Mouse (Mus musculus): ENCODE data around the gene Catsperg2.
A peak's percentile ranks its signal among the peaks of the same experiment; 100 is the strongest.
"Not testable (repeated sequence)": the region's sequence is repeated elsewhere in the genome, so short reads cannot be mapped to it uniquely, and the experiment has no call there.

The Catsperg2 gene

GRCm38 (mm10) chr7:29726860-29727259 is at the start of gene Catsperg2:
TSS of gene Catsperg2 (minus strand) at chr7:29727032.
- not testable (repeated sequence) for DNase-seq (ENCODE audit: low read depth, low spot score)

- DNase-seq (ENCODE audit: low read depth, low spot score) = no peak
Observed at GRCm38 (mm10) chr7:29776568-29776967, 49.7 kb upstream of the Catsperg2 start.

GRCm38 (mm10) chr7:29774371-29774770 is 47.5 kb upstream of the Catsperg2 start:
- DNase-seq (ENCODE audit: low read depth, low spot score) = no peak

GRCm38 (mm10) chr7:29773503-29773902 is 46.7 kb upstream of the Catsperg2 start:
- DNase-seq (ENCODE audit: low read depth, low spot score) = no peak

DNA sequence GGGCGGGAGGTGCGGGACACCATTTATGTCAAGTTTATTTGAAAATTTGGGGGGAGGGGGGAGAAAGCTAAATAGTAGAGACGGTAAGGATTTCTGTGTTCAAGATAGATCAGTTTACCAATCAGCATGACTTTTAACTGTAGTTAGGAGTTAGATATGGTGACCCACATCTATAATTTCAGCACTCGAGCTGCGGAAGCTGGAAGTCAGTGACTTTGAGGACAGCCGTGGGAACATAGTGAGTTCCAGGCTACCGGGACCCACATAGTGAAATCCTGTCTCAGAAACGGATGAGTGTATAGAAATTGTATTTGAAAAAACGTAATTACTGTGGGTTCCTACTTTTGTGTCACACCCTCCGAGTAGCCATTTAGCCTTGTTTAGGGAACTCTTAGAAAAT is 42.1 kb upstream of the Catsperg2 start:
- no peak for DNase-seq (ENCODE audit: low read depth, low spot score)

- DNase-seq (ENCODE audit: low read depth, low spot score) = peak; percentile 97
Observed at GRCm38 (mm10) chr7:29768090-29768900, 41.5 kb upstream of the Catsperg2 start, which contains the start of gene Zfp84. TSS of gene Zfp84 (plus strand) at chr7:29768552.

DNA sequence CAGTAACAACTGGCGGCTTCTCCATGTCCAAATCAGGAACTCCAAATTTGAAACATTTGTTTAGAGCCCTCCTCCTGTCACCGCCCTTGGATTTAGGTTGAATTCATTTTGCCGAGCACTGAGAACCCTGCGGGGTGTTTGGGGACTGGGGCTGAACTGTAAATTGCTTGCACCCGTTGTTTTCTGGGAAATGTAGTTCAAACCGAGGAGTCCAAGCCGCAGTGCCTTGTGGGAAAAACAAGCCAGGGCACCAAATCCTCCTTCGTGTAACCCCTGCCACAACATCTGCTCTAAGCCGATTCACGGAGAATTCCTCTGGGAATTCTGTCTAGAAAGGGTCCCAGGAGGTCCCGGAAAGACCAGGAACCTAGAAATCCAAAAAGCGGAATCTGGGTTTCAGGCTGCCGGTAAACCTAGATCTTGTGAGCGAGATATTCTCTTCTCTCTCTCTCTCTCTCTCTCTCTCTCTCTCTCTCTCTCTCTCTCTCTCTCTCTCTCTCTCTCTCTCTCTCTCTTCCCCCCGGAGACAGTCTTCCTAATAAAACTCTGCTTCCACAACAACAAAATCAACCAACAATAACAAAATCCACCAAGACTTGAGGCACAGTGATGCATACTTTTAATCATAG is 40.3 kb upstream of the Catsperg2 start:
- peak; percentile 95 for DNase-seq (ENCODE audit: low read depth, low spot score)

GRCm38 (mm10) chr7:29764702-29765101 is 37.9 kb upstream of the Catsperg2 start:
- DNase-seq (ENCODE audit: low read depth, low spot score) = no peak

GRCm38 (mm10) chr7:29760476-29760875 is 33.6 kb upstream of the Catsperg2 start:
- no peak for DNase-seq (ENCODE audit: low read depth, low spot score)

- no peak for DNase-seq (ENCODE audit: low read depth, low spot score)
Observed at GRCm38 (mm10) chr7:29742258-29742657, 15.4 kb upstream of the Catsperg2 start.

- DNase-seq (ENCODE audit: low read depth, low spot score) = no peak
Observed at GRCm38 (mm10) chr7:29728055-29728454, 1.2 kb upstream of the Catsperg2 start.

DNA sequence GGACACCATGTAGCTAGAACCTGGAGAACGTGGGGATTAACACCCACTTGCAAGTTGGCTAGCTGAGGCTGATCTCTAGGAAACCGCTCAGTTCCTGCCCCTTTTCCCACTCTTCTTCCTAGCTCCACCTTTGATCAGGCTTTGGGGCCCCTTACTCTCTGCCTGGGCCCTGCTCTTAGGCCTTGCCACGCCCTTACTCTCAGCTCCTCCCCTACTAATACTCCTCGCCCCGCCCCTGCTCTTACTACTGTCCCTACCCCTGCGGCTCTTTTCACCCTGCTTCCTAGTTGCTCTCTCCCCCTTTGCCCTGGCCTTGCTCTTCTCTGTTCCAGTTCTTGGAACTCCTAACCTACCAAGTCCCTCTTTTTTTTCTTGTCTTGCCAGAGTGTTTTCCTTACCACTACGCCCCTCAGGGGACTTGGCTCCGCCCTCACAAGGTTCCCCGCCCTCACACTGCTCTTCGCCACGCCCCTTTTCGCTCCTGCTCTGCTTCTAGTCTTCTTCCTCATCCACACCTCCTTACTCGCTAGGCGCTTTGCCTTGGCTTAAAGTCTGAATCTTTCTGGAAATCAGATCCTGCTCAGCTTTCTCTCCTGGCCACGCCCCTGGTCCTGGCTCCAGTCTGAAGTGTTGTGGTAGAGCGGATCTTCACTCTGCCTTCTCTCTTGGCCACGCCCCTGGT is 1.2 kb downstream of the Catsperg2 start:
- not testable (repeated sequence) for DNase-seq (ENCODE audit: low read depth, low spot score)

DNA sequence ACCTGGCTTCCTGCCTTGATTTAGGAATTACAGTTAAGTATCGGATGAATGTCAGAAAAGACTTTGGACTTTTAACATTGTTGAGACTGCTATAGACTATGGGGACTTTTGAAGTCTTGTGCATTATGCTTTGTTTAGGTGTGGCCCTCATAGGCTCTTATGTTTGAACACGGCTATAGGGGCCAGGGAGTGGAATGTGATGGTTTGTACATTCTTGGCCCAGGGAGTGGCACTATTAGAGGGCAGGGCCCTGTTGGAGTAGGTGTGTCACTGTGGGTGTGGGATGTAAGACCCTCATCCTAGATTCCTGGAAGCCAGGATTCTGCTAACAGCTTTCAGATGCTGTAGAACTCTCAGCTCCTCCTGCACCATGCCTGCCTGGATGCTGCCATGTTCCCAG is 17.9 kb downstream of the Catsperg2 start:
- DNase-seq (ENCODE audit: low read depth, low spot score) = not testable (repeated sequence)

DNA sequence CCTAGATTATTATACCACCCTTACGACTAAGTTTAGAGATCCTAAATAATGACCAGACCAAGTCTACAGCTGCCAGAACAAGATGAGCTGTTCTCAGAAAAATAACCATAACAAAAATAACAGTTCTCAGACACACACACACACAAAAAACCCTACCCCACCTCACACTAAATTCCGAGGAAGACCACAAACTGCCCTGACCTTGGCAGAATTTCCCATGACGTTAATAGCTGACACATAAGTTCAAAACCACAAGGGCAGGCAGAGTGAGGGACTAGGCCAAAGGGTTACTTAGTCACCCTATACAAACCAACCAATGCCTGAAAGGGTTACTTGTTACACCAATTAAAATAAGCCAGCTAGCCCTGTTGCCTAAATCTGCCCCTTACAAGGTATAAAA is 31.6 kb downstream of the Catsperg2 start:
- not testable (repeated sequence) for DNase-seq (ENCODE audit: low read depth, low spot score)

DNA sequence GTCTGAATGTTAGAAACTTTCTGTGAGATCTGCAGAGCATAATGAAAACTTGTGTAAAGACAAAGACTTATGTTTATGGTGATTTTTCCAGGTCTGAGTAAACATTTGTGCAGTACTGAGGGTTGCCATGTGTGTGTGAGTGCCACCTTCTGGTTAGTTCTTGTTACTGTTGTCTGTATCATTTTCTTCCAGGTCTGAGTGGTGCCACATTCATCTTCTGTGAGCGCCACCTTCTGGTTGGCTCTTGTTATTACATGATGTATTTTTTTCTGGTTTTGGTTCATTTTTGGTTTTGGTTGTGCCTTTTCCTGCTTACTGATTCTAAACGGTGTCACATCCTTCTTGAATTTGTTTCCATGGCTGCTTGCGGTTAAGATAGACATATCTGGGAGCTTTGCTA is 45.0 kb downstream of the Catsperg2 start:
- no peak for DNase-seq (ENCODE audit: low read depth, low spot score)
